Mouse (Mus musculus) embryonic fibroblast, embryonic 13.5 days (primary cell): ENCODE results near the gene Hoxa7.

Source experiments
- CTCF ChIP-seq: IDR thresholded peaks from 2 replicates; pipeline ENCODE4 v1.5.1; 2011; ENCODE audit warnings: mild to moderate bottlenecking, control low read depth, low read length, moderate library complexity, borderline replicate concordance; ENCODE audit not compliant: insufficient read depth
- POLR2A ChIP-seq: IDR thresholded peaks from 2 replicates; pipeline ENCODE4 v1.6.1; 2011; ENCODE audit warnings: low read depth, mild to moderate bottlenecking, control low read depth, low read length, moderate library complexity

- TF ChIP-seq CTCF (no peak), POLR2A (no peak)
Observed at GRCm38 (mm10) chr6:52216691-52217458, 4.8 kb downstream of the Hoxa7 start.
